Mouse (Mus musculus): ENCODE measurements around the gene Musk.

DNA sequence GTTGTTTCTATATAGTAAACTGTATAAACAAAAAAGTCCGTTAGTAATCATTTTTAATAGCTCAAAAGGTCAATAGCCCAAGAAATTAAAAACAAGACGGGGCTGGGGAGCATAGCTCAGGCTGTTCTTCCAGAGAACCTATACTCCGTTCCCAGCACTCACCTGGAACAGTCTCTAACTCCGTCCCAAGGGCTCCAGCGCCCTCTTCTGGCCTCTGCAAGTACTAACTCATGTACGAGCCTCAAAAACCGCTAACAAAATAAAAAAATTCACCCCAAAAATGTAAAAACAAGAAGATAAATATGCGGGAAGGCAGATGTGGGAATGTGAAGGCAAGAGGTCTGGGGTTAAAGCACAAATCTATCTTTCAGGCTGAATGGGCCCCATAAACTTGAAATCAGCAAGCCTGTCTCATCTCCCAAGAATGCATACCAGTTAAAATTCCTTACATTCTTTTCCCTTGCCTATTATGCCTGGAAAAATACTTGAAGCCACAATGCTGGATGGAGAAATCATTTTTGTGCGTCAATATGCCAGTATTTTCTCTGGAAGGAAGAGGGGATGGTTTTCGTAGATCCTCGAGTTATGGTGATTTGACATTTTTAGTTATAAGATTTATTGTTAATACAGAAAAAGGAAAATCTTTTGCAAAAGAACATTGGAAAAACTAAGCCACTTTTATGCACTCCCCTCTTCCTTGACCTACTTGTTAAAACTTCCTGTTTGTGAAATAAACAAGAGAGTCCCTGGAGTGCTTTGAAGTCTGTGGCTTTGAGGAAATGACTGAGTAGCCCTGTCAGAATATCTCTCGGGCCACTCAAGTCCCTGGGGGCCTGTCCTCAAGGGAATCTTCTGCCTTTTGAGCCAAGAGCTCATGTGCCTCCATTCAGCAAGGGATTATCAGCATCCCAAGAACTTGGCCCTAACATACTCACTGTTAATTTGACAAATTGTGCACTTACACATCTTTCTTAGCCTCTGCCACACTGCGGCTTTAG, 127.7 kb downstream of the Musk start:
- no peak for TF ChIP-seq CTCF (IDR thresholded peaks at IDR 0.05; ENCODE audit: insufficient read depth, low read depth, low read length)
- no peak for TF ChIP-seq POLR2A (IDR thresholded peaks at IDR 0.05; ENCODE audit: insufficient read depth, low read depth, low read length)

Data from olfactory bulb, adult 2 months (tissue).